Mouse (Mus musculus): ENCODE results near the gene Faap20. TPM values are rescaled to one million over a fixed set of nuclear protein-coding genes. Genes with fewer than 3 reads are reported as not detected.

The Faap20 gene
- total and polyA plus RNA-seq, 2 experiments from 2014 or later, result 60.8 to 61.4 TPM

DNA sequence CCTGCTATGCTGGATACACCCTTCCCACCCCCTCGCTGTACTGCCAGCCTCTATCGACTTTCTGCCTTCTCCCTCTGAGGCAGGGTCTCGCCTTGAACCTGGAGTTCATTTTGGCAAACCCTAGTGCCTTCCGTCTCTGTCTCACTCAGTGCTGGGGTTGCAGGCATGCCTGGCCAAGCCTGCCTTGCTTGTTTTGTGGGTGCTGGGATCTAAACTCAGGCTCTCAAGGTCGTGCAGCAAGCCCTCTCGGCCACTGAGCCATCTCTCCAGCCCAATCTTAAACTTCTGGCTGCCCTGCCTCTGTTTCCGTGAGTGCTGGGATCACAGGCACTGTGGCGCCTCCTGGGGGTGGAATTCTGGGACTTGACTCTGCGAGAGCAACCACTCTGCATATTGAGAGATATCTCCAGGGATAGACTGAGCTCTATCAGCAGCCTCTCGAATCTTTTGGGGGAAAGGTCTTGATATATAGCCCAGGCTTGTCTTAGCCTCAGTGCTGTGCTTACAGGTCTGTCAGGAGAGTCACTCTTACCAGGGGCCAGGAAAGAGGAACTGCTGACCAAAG lies 45.5 kb downstream of the Faap20 start:
- Histone ChIP-seq H3K4me3 (ENCODE audit: low read length) (no peak overlapping the region), H3K9ac (replicated peaks; ENCODE audit: low read length) (no peak overlapping the region), H3K36me3 (ENCODE audit: insufficient read depth, low read length) (no peaks in the 10 kb centered on the region), H3K27ac (no peak overlapping the region), H3K9me3 (ENCODE audit: low read length) (no peaks in the 10 kb centered on the region), H3K4me2 (ENCODE audit: low read depth, low read length) (no peak overlapping the region), H3K27me3 (ENCODE audit: insufficient read depth, low read length) (no peaks in the 10 kb centered on the region), H3K4me1 (ENCODE audit: insufficient read depth, low read length) (no peaks in the 10 kb centered on the region)
- 81% methylated on average over 10 of the region's 10 CpGs for WGBS
- no peak for DNase-seq (ENCODE audit: low spot score)
- ATAC-seq, result no peak
- TF ChIP-seq CTCF (IDR thresholded peaks at IDR 0.05; ENCODE audit: low read depth), result peak; percentile 31; the same call in 1 of the 2 replicates

GRCm38 (mm10) chr4:155295996-155296395 lies 46.4 kb downstream of the Faap20 start:
- Histone ChIP-seq H3K4me2 (ENCODE audit: low read depth, low read length) (no peak overlapping the region), H3K27me3 (ENCODE audit: insufficient read depth, low read length) (no peaks in the 10 kb centered on the region), H3K9me3 (ENCODE audit: low read length) (no peaks in the 10 kb centered on the region), H3K4me1 (ENCODE audit: insufficient read depth, low read length) (no peaks in the 10 kb centered on the region), H3K9ac (replicated peaks; ENCODE audit: low read length) (no peak overlapping the region), H3K36me3 (ENCODE audit: insufficient read depth, low read length) (no peaks in the 10 kb centered on the region), H3K27ac (no peak overlapping the region), H3K4me3 (ENCODE audit: low read length) (no peak overlapping the region)
- 55% methylated on average over 4 of the region's 4 CpGs for WGBS
- ATAC-seq, result no peak
- DNase-seq (ENCODE audit: low spot score), result no peak
- peak; percentile 36 for TF ChIP-seq CTCF (IDR thresholded peaks at IDR 0.05; ENCODE audit: low read depth)

- Histone ChIP-seq H3K4me3 (ENCODE audit: low read length) (no peak overlapping the region), H3K9me3 (ENCODE audit: low read length) (no peaks in the 10 kb centered on the region), H3K36me3 (ENCODE audit: insufficient read depth, low read length) (no peaks in the 10 kb centered on the region), H3K27me3 (ENCODE audit: insufficient read depth, low read length) (no peaks in the 10 kb centered on the region), H3K4me1 (ENCODE audit: insufficient read depth, low read length) (peaks cover 4% of the 10 kb centered on the region; the same call in 1 of the 2 replicates), H3K27ac (no peak overlapping the region), H3K4me2 (ENCODE audit: low read depth, low read length) (no peak overlapping the region), H3K9ac (replicated peaks; ENCODE audit: low read length) (no peak overlapping the region)
- DNase-seq (ENCODE audit: low spot score), result peak; percentile 60
- TF ChIP-seq CTCF (IDR thresholded peaks at IDR 0.05; ENCODE audit: low read depth), result peak; percentile 66
- no peak for ATAC-seq
- WGBS, result 47% methylated on average over 2 of the region's 2 CpGs
Observed at GRCm38 (mm10) chr4:155297057-155297456, 47.5 kb downstream of the Faap20 start.

- 72% methylated on average over 4 of the region's 4 CpGs for WGBS
- H3K27ac ChIP-seq, result no peak overlapping the region
Observed at GRCm38 (mm10) chr4:155298826-155299225, 49.2 kb downstream of the Faap20 start.

DNA sequence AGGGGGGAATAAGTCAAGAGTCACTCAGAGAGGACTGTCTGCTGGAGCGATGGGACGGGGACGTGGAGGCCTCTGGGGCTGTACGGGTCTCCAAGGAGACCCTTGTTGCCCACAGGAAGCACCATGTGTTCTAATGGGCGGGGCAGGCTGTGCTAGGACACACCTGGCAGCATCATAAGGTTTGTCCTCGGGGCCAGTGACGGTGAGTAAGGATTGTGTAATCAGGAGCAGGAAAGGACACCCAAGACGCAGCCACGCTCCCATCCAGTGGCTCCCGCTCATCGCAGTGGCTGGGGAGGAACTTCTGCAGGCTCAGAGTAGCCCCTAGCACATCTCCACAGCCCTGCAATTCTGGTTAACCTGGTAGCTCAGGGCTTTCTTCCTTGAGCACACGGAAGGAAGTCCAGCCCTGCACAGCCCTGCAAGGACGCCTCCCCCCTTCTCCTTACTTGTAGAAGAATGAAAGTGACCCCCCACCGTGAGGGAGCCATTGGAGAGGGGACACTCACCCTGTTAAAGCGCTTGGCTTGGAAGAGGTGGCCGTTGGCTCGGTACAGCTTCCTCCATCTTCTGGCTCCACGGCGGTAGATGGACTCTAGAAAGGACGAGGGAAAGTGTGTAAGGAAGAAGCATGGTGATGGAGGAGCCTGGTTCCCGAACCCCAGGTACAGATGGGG lies 51.0 kb downstream of the Faap20 start:
- H3K27me3 ChIP-seq (ENCODE audit: insufficient read depth, low read length), result no peaks in the 10 kb centered on the region
- H3K27ac ChIP-seq, result no peak overlapping the region
- H3K4me1 ChIP-seq (ENCODE audit: insufficient read depth, low read length), result peaks cover 6% of the 10 kb centered on the region; the same call in 1 of the 2 replicates
- DNase-seq (ENCODE audit: low spot score), result no peak
- WGBS, result 72% methylated on average over 21 of the region's 21 CpGs
- H3K36me3 ChIP-seq (ENCODE audit: insufficient read depth, low read length), result no peaks in the 10 kb centered on the region
- H3K4me3 ChIP-seq (ENCODE audit: low read length), result no peak overlapping the region
- ATAC-seq, result no peak
- no peak for TF ChIP-seq CTCF (IDR thresholded peaks at IDR 0.05; ENCODE audit: low read depth)
- no peak overlapping the region for H3K9ac ChIP-seq (replicated peaks; ENCODE audit: low read length)
- H3K9me3 ChIP-seq (ENCODE audit: low read length), result no peaks in the 10 kb centered on the region
- no peak overlapping the region for H3K4me2 ChIP-seq (ENCODE audit: low read depth, low read length)

More at GRCm38 (mm10) chr4:155298826-155299225, 49.2 kb downstream of the Faap20 start:
- Histone ChIP-seq H3K4me1 (ENCODE audit: insufficient read depth, low read length) (peaks cover 6% of the 10 kb centered on the region; the same call in 1 of the 2 replicates), H3K27me3 (ENCODE audit: insufficient read depth, low read length) (no peaks in the 10 kb centered on the region), H3K4me2 (ENCODE audit: low read depth, low read length) (no peak overlapping the region), H3K4me3 (ENCODE audit: low read length) (no peak overlapping the region), H3K9ac (replicated peaks; ENCODE audit: low read length) (no peak overlapping the region), H3K36me3 (ENCODE audit: insufficient read depth, low read length) (no peaks in the 10 kb centered on the region), H3K9me3 (ENCODE audit: low read length) (no peaks in the 10 kb centered on the region)
- ATAC-seq (no peak), DNase-seq (ENCODE audit: low spot score) (no peak)
- TF ChIP-seq CTCF (IDR thresholded peaks at IDR 0.05; ENCODE audit: low read depth), result no peak

- no peak for DNase-seq (ENCODE audit: low spot score)
- H3K9me3 ChIP-seq (ENCODE audit: low read length), result no peaks in the 10 kb centered on the region
- H3K4me2 ChIP-seq (ENCODE audit: low read depth, low read length), result no peak overlapping the region
- no peaks in the 10 kb centered on the region for H3K27me3 ChIP-seq (ENCODE audit: insufficient read depth, low read length)
- WGBS, result 91% methylated on average over 7 of the region's 7 CpGs
- no peak for TF ChIP-seq CTCF (IDR thresholded peaks at IDR 0.05; ENCODE audit: low read depth)
- H3K4me3 ChIP-seq (ENCODE audit: low read length), result no peak overlapping the region
- H3K36me3 ChIP-seq (ENCODE audit: insufficient read depth, low read length), result no peaks in the 10 kb centered on the region
- H3K27ac ChIP-seq, result no peak overlapping the region
- peaks cover 6% of the 10 kb centered on the region; the same call in 1 of the 2 replicates for H3K4me1 ChIP-seq (ENCODE audit: insufficient read depth, low read length)
- no peak for ATAC-seq
- H3K9ac ChIP-seq (replicated peaks; ENCODE audit: low read length), result no peak overlapping the region
Observed at GRCm38 (mm10) chr4:155301098-155301447, 51.5 kb downstream of the Faap20 start.

GRCm38 (mm10) chr4:155301965-155302364 lies 52.4 kb downstream of the Faap20 start:
- Histone ChIP-seq H3K9ac (replicated peaks; ENCODE audit: low read length) (no peak overlapping the region), H3K9me3 (ENCODE audit: low read length) (no peaks in the 10 kb centered on the region), H3K4me3 (ENCODE audit: low read length) (no peak overlapping the region), H3K4me2 (ENCODE audit: low read depth, low read length) (no peak overlapping the region), H3K36me3 (ENCODE audit: insufficient read depth, low read length) (no peaks in the 10 kb centered on the region), H3K27me3 (ENCODE audit: insufficient read depth, low read length) (no peaks in the 10 kb centered on the region), H3K27ac (0 out of 2 replicates have a peak overlapping the region, but pooled peaks have one; percentile 32), H3K4me1 (ENCODE audit: insufficient read depth, low read length) (peaks cover 6% of the 10 kb centered on the region; the same call in 1 of the 2 replicates)
- no peak for TF ChIP-seq CTCF (IDR thresholded peaks at IDR 0.05; ENCODE audit: low read depth)
- no peak for DNase-seq (ENCODE audit: low spot score)
- no peak for ATAC-seq
- 50% methylated on average over 4 of the region's 4 CpGs for WGBS
